Mouse (Mus musculus) limb, embryonic 11.5 days (tissue): Measurements from ENCODE around the gene Nosip. TPM values are rescaled to one million over a fixed set of nuclear protein-coding genes. Genes with fewer than 3 reads are reported as not detected.
"Not testable (repeated sequence)": the region's sequence is repeated elsewhere in the genome, so short reads cannot be mapped to it uniquely, and the experiment has no call there.

ENCODE experiments used
- ATAC-seq: fragments of 200-750 bp; cut with Nextera tagmentation; 2 replicates; pipeline ENCODE4 v1.8.0; 2017; ENCODE audit warnings: low read depth; ENCODE audit not compliant: insufficient number of reproducible peaks, low FRiP score, low TSS enrichment
- DNase-seq: peaks from one replicate; pipeline ENCODE4 v3.0.0-alpha.2; 2015; ENCODE audit warnings: low spot score
- H3K27ac ChIP-seq: fragments of 300-500 bp; sonication (generic); replicated peaks from 2 replicates; pipeline ENCODE4 v1.5.1; 2014; ENCODE audit warnings: low read depth, mild to moderate bottlenecking, low read length
- H3K27me3 ChIP-seq: fragments of 300-500 bp; sonication (generic); 2 replicates; pipeline ENCODE4 v1.6.1; 2014; ENCODE audit warnings: mild to moderate bottlenecking, low read length, mixed read lengths; ENCODE audit not compliant: control insufficient read depth, insufficient read depth
- H3K36me3 ChIP-seq: fragments of 300-500 bp; sonication (generic); 2 replicates; pipeline ENCODE4 v1.6.1; 2014; ENCODE audit warnings: mild to moderate bottlenecking, low read length, moderate library complexity, mixed read lengths; ENCODE audit not compliant: control insufficient read depth, insufficient read depth
- H3K4me1 ChIP-seq: fragments of 300-500 bp; sonication (generic); 2 replicates; pipeline ENCODE4 v1.6.1; 2014; ENCODE audit warnings: low read length, mixed read lengths; ENCODE audit not compliant: control insufficient read depth, insufficient read depth
- H3K4me2 ChIP-seq: fragments of 300-500 bp; sonication (generic); 2 replicates; pipeline ENCODE4 v1.6.1; 2014; ENCODE audit warnings: low read depth, mild to moderate bottlenecking, moderate library complexity; ENCODE audit not compliant: severe bottlenecking
- H3K4me3 ChIP-seq: fragments of 300-500 bp; sonication (generic); 2 replicates; pipeline ENCODE4 v1.5.1; 2014; ENCODE audit warnings: low read depth, low read length
- H3K9ac ChIP-seq: fragments of 300-500 bp; sonication (generic); 2 replicates; pipeline ENCODE4 v1.6.1; 2014; ENCODE audit warnings: mild to moderate bottlenecking, low read length
- H3K9me3 ChIP-seq: fragments of 300-500 bp; sonication (generic); 2 replicates; pipeline ENCODE4 v1.6.1; 2016; ENCODE audit warnings: low read length; ENCODE audit not compliant: control insufficient read depth
- WGBS: fragments of 180-500 bp; shearing (Covaris S2); extraction: QIAGEN DNeasy Blood & Tissue Kit; methylation state at CpG from one replicate; pipeline ENCODE4 v1.1.7; 2014; 5-methylcytosine and 5-hydroxymethylcytosine counted together
- polyA plus RNA-seq: library from polyadenylated mRNA; unstranded; fragments of >200 nt; fragmentation: Nextera tagmentation; extraction: Ambion mirVana; gene quantifications from 2 replicates; pipeline ENCODE4 v1.2.1, GENCODE M21; 2014

Nosip gene
- polyA plus RNA-seq, 1 experiment from 2014 or later: 70.2 TPM

- not testable (repeated sequence) for H3K9ac ChIP-seq, H3K27ac ChIP-seq, H3K9me3 ChIP-seq, DNase-seq, H3K4me3 ChIP-seq, ATAC-seq, H3K36me3 ChIP-seq, H3K4me2 ChIP-seq, H3K4me1 ChIP-seq, H3K27me3 ChIP-seq
- 91% methylated on average over 4 of the region's 4 CpGs for WGBS
Measured at GRCm38 (mm10) chr7:45110089-45110488, 47.9 kb downstream of the Nosip start.

DNA sequence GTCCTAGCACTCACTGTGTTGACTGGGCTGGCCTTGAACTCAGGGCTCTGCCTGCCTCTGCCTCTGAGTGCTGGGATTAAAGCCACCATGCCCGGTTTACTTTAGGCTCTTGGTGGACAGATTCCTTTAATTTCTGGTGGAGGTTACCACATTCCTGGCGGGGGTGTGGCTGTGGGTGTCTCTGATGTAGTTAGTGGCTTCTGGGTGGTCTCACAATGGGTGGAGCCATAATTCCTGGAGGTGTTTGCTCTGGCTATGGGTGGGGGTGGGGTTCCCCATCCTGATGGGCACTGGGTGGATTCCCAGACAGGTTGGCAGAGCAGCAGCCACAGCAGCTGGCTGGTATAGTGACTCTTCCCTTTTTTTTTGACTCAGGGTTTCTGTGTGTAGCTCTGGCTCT, 49.7 kb downstream of the Nosip start:
- no peaks in the 10 kb centered on the region for H3K4me1 ChIP-seq
- 69% methylated on average over 2 of the region's 2 CpGs for WGBS
- no peak overlapping the region for H3K4me3 ChIP-seq
- ATAC-seq (no peak), DNase-seq (no peak)
- no peak overlapping the region for H3K4me2 ChIP-seq
- no peaks in the 10 kb centered on the region for H3K36me3 ChIP-seq
- no peaks in the 10 kb centered on the region for H3K9me3 ChIP-seq
- H3K27me3 ChIP-seq: no peaks in the 10 kb centered on the region
- no peak overlapping the region for H3K27ac ChIP-seq
- no peak overlapping the region for H3K9ac ChIP-seq

GRCm38 (mm10) chr7:45112529-45112928, 50.3 kb downstream of the Nosip start:
- ATAC-seq: no peak
- no peak overlapping the region for H3K9ac ChIP-seq
- no peaks in the 10 kb centered on the region for H3K4me1 ChIP-seq
- H3K27me3 ChIP-seq: no peaks in the 10 kb centered on the region
- H3K9me3 ChIP-seq: no peaks in the 10 kb centered on the region
- no peak overlapping the region for H3K4me3 ChIP-seq
- H3K36me3 ChIP-seq: no peaks in the 10 kb centered on the region
- DNase-seq: no peak
- WGBS: 62% methylated on average over 3 of the region's 3 CpGs
- H3K27ac ChIP-seq: no peak overlapping the region
- H3K4me2 ChIP-seq: no peak overlapping the region

DNA sequence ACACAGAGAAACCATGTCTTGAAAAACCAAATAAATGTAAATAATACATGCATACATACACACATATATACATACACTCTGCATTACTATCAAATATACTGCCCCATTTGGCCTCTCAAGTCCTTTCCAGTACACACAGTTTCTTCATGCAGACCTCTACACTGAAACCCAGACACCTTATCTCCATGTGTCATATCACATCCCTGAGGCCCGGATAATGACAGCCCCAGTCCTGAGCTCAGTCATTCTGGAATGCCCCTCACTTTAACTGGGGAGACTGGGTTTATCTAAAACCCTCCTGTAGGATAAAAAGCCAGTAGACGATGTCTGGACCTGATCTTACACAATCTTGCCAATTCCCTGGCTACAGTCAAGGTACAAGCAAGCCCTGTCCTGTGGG, 51.2 kb downstream of the Nosip start:
- Histone ChIP-seq H3K4me2 (no peak overlapping the region), H3K27me3 (no peaks in the 10 kb centered on the region), H3K27ac (no peak overlapping the region), H3K9ac (no peak overlapping the region), H3K9me3 (no peaks in the 10 kb centered on the region), H3K4me1 (no peaks in the 10 kb centered on the region), H3K36me3 (no peaks in the 10 kb centered on the region), H3K4me3 (no peak overlapping the region)
- DNase-seq (no peak), ATAC-seq (no peak)
- 92% methylated on average over 2 of the region's 2 CpGs for WGBS

DNA sequence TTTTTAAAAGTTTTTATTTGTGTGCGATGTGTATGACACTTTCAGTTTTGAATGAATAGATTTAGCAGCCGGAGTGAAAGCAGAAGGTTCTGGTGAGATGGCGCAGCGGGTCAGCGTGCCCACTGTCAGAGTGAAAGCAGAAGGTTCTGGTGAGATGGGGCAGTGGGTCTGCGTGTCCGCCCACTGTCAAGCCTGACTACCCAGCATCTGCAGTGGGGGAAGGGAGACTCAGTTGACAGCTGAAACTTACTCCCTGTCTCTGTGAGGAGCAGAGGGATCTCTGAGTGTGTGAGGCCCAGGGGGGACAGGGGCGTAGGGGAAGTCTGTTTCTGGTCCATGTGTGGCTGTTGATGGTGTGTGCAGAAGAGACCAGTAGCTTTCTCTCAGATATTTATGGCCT, 55.3 kb downstream of the Nosip start:
- Histone ChIP-seq H3K27ac (no peak overlapping the region), H3K9ac (no peak overlapping the region), H3K27me3 (no peaks in the 10 kb centered on the region), H3K4me1 (peaks cover 5% of the 10 kb centered on the region; the same call in 1 of the 2 replicates), H3K4me3 (no peak overlapping the region), H3K36me3 (peaks cover 24% of the 10 kb centered on the region), H3K9me3 (no peaks in the 10 kb centered on the region), H3K4me2 (no peak overlapping the region)
- 86% methylated on average over 8 of the region's 8 CpGs for WGBS
- DNase-seq: no peak
- ATAC-seq: no peak

GRCm38 (mm10) chr7:45118336-45118735, 56.1 kb downstream of the Nosip start:
- WGBS: 90% methylated on average over 6 of the region's 6 CpGs
- H3K27me3 ChIP-seq: no peaks in the 10 kb centered on the region
- H3K9me3 ChIP-seq: no peaks in the 10 kb centered on the region
- no peak overlapping the region for H3K4me3 ChIP-seq
- ATAC-seq: no peak
- H3K4me2 ChIP-seq: no peak overlapping the region
- no peak overlapping the region for H3K9ac ChIP-seq
- DNase-seq: no peak
- H3K27ac ChIP-seq: no peak overlapping the region
- H3K4me1 ChIP-seq: peaks cover 11% of the 10 kb centered on the region
- H3K36me3 ChIP-seq: peaks cover 30% of the 10 kb centered on the region

- H3K4me2 ChIP-seq: no peak overlapping the region
- no peaks in the 10 kb centered on the region for H3K9me3 ChIP-seq
- ATAC-seq (no peak), DNase-seq (no peak)
- H3K4me3 ChIP-seq: no peak overlapping the region
- no peak overlapping the region for H3K9ac ChIP-seq
- H3K27ac ChIP-seq: 0 out of 2 replicates have a peak overlapping the region, but pooled peaks have one; percentile 36
- H3K36me3 ChIP-seq: peaks cover 30% of the 10 kb centered on the region
- 81% methylated on average over 5 of the region's 5 CpGs for WGBS
- H3K4me1 ChIP-seq: peaks cover 11% of the 10 kb centered on the region
- no peaks in the 10 kb centered on the region for H3K27me3 ChIP-seq
Measured at GRCm38 (mm10) chr7:45119780-45120709, 57.8 kb downstream of the Nosip start.

- no peaks in the 10 kb centered on the region for H3K9me3 ChIP-seq
- H3K27ac ChIP-seq: no peak overlapping the region
- H3K27me3 ChIP-seq: no peaks in the 10 kb centered on the region
- ATAC-seq (no peak), DNase-seq (no peak)
- peaks cover 44% of the 10 kb centered on the region for H3K36me3 ChIP-seq
- WGBS: 68% methylated on average over 8 of the region's 8 CpGs
- H3K4me2 ChIP-seq: no peak overlapping the region
- peaks cover 23% of the 10 kb centered on the region for H3K4me1 ChIP-seq
- H3K9ac ChIP-seq: peak overlapping the region; percentile 27; the same call in 1 of the 2 replicates
- H3K4me3 ChIP-seq: no peak overlapping the region
Measured at GRCm38 (mm10) chr7:45121404-45121803, 59.2 kb downstream of the Nosip start.
